Mouse (Mus musculus): Measurements from ENCODE around the gene Spib. TPM values are rescaled to one million over a fixed set of nuclear protein-coding genes. Genes with fewer than 3 reads are reported as not detected.
A peak's percentile ranks its signal among the peaks of the same experiment; 100 is the strongest.

Gene Spib
- total RNA-seq (2017), result 0.25 TPM in 1 of 2 replicates, not detected in the other

DNA sequence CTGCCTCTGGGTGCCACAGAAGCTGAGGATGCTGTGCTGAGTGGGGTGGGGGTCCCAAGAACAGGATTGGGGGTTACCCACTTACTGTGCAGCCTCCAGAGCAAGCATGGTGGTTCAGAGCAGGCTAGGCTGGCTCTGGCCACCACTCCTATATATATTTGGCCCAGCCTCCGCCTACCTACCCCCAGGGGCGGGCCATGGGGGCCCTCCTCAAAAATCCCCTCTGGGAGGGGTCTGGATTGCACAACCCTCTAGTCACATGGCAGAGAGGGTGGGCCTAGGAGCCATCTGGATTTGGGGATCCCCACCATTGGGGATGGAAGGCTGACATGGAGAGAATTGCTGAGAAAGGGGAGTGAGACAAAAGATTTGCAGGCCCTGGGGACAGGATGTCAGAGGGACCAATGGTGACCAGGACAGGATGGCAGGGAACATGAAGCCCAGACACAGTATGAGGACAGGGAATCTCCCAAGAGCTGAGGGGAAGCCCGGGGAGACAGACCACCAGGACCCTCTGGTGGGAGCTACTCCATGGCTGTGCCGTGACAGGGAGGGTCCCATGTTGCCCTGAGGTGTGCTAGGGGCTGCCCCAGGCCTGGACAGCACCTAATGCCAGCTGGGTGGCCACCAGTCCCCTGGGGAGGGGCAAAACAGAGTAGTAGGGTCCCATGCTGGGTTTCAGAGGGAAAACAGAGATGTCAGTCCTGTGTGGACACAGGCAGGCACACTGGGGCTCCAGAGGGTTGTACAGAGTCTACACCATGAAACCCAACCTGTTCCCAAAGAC is at the start of gene Spib:
Gene Spib, minus strand, starts transcription at position 126 of the 787 bp plus-strand sequence.
- ATAC-seq (replicated peaks in 1 of 2; ENCODE audit: insufficient read depth in 1 of 2, low FRiP score in 2 of 2, low TSS enrichment in 1 of 2, low read depth in 1 of 2, poor library complexity in 2 of 2, severe bottlenecking in 2 of 2), result no peak

DNA sequence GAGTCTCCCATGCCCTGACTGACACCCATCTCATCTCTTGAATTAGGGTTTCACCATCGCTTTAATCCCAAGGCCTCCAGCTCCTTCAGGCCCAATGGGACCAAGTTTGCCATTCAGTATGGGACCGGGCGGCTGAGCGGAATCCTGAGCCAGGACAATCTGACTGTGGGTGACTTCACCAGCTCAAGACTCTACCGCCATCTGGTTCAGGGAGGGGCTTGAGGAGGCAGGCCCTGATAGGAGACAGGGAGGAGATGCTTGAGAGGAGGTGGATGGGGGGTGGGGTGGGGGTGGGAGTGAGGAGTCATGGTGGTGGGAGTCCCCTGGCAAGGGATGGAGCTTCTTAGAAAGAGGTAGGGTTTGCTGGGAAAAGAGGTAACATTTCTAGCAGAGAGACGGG is 49.8 kb upstream of the Spib start:
- no peak for ATAC-seq (replicated peaks in 1 of 2; ENCODE audit: insufficient read depth in 1 of 2, low FRiP score in 2 of 2, low TSS enrichment in 1 of 2, low read depth in 1 of 2, poor library complexity in 2 of 2, severe bottlenecking in 2 of 2)

GRCm38 (mm10) chr7:44576333-44576844 is 44.5 kb upstream of the Spib start:
- ATAC-seq (replicated peaks in 1 of 2; ENCODE audit: insufficient read depth in 1 of 2, low FRiP score in 2 of 2, low TSS enrichment in 1 of 2, low read depth in 1 of 2, poor library complexity in 2 of 2, severe bottlenecking in 2 of 2), result no peak

DNA sequence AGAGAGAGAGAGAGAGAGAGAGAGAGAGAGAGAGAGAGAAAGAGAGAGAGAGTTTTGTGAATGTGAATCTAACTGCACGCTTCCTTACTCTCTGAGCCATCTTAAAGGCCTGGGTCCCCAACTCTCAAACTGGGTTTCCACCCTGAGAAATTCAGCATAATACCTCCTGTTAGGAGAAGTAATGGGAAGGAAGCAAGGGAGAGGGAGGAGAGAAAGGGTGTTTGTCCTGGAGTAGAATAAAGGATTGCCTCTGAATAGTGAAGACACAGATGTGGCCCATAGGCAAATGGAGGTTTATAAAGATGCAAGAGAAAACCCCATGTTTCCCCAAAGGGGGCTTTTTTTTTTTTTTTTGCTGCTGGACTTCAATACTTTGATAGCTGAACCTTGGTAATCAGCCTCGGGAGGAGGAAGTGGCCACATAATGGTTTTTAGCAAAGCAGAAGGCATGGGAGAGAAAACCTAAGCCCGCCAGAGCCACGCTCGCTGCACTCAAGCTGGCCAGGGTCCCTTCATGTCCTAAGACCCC is 41.1 kb upstream of the Spib start:
- no peak for ATAC-seq (replicated peaks in 1 of 2; ENCODE audit: insufficient read depth in 1 of 2, low FRiP score in 2 of 2, low TSS enrichment in 1 of 2, low read depth in 1 of 2, poor library complexity in 2 of 2, severe bottlenecking in 2 of 2)

GRCm38 (mm10) chr7:44572213-44572701 is 40.4 kb upstream of the Spib start, which contains the start of gene Napsa:
Gene Napsa (plus strand): TSS chr7:44572380.
- ATAC-seq (replicated peaks in 1 of 2; ENCODE audit: insufficient read depth in 1 of 2, low FRiP score in 2 of 2, low TSS enrichment in 1 of 2, low read depth in 1 of 2, poor library complexity in 2 of 2, severe bottlenecking in 2 of 2), result peak; percentile 89 to 91

DNA sequence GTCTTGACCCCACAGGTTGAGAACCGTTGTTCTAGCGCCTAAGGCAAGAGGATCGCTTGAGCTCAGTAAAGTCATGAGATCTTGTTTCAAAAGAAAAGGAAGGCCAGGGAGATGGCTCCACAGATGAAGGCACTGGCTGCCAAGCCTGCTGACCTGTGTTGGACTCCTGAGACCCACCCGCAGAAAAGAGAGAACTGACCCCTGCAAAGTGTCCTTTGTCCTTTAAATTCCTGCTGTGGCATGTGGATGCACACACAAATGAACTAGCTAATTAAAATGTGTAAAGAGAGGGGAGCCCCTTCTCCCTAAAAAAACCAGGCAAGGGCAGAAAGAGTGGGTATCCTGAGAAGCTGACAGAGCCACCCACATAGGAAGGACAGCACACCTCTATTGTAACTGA is 39.9 kb upstream of the Spib start:
- no peak for ATAC-seq (replicated peaks in 1 of 2; ENCODE audit: insufficient read depth in 1 of 2, low FRiP score in 2 of 2, low TSS enrichment in 1 of 2, low read depth in 1 of 2, poor library complexity in 2 of 2, severe bottlenecking in 2 of 2)

DNA sequence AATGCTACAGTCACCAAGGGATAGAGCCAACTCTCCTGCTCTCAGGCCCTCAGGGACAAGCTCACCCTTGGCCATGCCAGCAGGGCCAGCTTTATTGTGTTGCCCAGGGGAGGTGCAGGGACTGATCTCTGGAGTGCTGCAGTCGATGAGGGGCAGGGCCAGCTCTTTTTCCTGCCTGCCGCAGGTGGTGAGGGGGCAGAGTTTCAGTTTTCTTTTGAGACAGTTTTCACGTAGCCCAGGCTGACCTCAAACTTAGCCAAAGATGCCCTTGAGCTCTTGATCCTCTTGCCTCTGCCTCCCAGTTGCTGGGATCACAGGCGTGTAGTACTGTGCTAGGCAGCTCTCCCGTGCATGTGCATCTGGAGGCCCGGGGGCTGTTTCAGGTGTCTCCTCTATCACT is 39.1 kb upstream of the Spib start:
- no peak for ATAC-seq (replicated peaks in 1 of 2; ENCODE audit: insufficient read depth in 1 of 2, low FRiP score in 2 of 2, low TSS enrichment in 1 of 2, low read depth in 1 of 2, poor library complexity in 2 of 2, severe bottlenecking in 2 of 2)

DNA sequence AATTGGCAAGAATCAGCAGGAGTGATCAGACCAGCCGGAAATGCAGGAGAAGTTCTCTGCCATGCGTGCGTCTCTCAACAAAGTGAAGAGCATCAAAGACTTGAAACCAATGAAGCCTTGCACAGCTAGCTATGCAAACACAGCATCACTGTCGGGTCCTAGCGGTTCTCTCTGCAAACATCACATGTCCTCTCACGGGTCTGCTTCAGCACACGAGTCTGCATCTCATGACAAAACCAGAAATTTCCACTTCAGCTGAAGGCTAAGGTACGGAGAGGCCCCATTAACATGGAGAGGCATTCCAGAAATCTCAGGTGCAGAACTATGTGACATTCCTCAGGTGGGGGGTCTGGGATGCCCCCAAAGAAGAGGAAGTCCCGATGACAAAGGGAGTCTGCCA is 36.9 kb upstream of the Spib start:
- ATAC-seq (replicated peaks in 1 of 2; ENCODE audit: insufficient read depth in 1 of 2, low FRiP score in 2 of 2, low TSS enrichment in 1 of 2, low read depth in 1 of 2, poor library complexity in 2 of 2, severe bottlenecking in 2 of 2), result no peak

DNA sequence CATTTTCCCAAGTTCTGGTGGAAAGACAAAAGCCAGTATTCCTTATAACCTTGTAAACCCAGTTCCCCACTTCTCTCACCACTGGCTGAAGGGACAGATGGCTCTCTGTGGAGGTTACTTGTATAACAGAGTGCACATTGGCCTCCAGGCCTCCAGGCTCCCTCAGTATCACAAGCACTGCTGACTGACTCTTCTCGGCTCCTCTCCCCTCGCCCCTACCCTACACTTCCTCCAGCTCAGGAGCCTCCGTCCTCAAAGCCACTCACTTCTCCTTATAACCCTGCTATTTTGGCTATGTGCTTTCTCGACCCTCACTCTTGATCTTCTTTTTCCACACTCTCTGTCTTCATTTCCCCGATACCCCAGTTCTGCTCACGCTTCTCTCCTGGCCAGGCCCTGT is 33.5 kb upstream of the Spib start:
- ATAC-seq (replicated peaks in 1 of 2; ENCODE audit: insufficient read depth in 1 of 2, low FRiP score in 2 of 2, low TSS enrichment in 1 of 2, low read depth in 1 of 2, poor library complexity in 2 of 2, severe bottlenecking in 2 of 2), result peak in 1 of 2 experiments; percentile 47; a peak in 1 of 4 replicates

GRCm38 (mm10) chr7:44564486-44564885 is 32.6 kb upstream of the Spib start:
- ATAC-seq (replicated peaks in 1 of 2; ENCODE audit: insufficient read depth in 1 of 2, low FRiP score in 2 of 2, low TSS enrichment in 1 of 2, low read depth in 1 of 2, poor library complexity in 2 of 2, severe bottlenecking in 2 of 2), result no peak

- ATAC-seq (replicated peaks in 1 of 2; ENCODE audit: insufficient read depth in 1 of 2, low FRiP score in 2 of 2, low TSS enrichment in 1 of 2, low read depth in 1 of 2, poor library complexity in 2 of 2, severe bottlenecking in 2 of 2), result no peak
These were observed 31.4 kb upstream of the Spib start for GRCm38 (mm10) chr7:44563284-44563683.

- peak; percentile 76 to 79; a peak in 3 of 4 replicates for ATAC-seq (replicated peaks in 1 of 2; ENCODE audit: insufficient read depth in 1 of 2, low FRiP score in 2 of 2, low TSS enrichment in 1 of 2, low read depth in 1 of 2, poor library complexity in 2 of 2, severe bottlenecking in 2 of 2)
These were observed 28.8 kb upstream of the Spib start for GRCm38 (mm10) chr7:44560435-44561400.

- ATAC-seq (replicated peaks in 1 of 2; ENCODE audit: insufficient read depth in 1 of 2, low FRiP score in 2 of 2, low TSS enrichment in 1 of 2, low read depth in 1 of 2, poor library complexity in 2 of 2, severe bottlenecking in 2 of 2), result no peak
These were observed 25.8 kb upstream of the Spib start for GRCm38 (mm10) chr7:44557629-44558028.

- ATAC-seq (replicated peaks in 1 of 2; ENCODE audit: insufficient read depth in 1 of 2, low FRiP score in 2 of 2, low TSS enrichment in 1 of 2, low read depth in 1 of 2, poor library complexity in 2 of 2, severe bottlenecking in 2 of 2), result peak; percentile 73 to 77
These were observed 22.0 kb upstream of the Spib start, which contains the start of gene Nr1h2 for GRCm38 (mm10) chr7:44553826-44554225. Gene Nr1h2 (minus strand): TSS chr7:44553951.

DNA sequence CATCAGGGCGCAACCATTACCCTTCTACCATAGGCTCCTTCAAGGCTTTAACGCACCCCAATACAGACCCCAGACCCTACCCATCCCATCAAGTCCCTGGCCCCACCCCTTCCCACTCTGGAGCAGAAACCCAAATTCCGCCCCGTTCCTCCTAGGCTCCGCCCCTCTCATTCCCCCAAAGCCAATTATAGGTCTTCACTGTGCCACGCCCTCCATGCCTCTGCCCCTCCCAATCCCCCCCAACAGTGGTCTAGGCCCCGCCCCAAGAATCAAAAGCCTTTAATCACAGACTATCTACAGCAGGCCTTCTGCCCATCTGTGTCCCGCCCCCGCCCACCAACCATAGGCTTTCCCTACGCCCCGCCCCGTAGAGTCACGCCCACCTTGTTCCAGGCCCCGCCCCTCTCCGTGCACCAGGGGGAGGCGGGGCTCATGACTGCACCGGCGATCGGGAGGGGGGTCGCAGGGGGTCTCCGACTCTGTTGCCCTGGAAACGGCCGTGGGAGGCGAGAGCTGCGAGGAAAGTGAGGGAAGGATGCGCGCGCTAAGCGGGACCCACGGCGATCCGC is 21.4 kb upstream of the Spib start:
- peak; percentile 18 to 59 for ATAC-seq (replicated peaks in 1 of 2; ENCODE audit: insufficient read depth in 1 of 2, low FRiP score in 2 of 2, low TSS enrichment in 1 of 2, low read depth in 1 of 2, poor library complexity in 2 of 2, severe bottlenecking in 2 of 2)

- no peak for ATAC-seq (replicated peaks in 1 of 2; ENCODE audit: insufficient read depth in 1 of 2, low FRiP score in 2 of 2, low TSS enrichment in 1 of 2, low read depth in 1 of 2, poor library complexity in 2 of 2, severe bottlenecking in 2 of 2)
These were observed 20.5 kb upstream of the Spib start for GRCm38 (mm10) chr7:44552141-44552908.

All from hematopoietic stem cell, adult 5-6 weeks (primary cell).